Mouse (Mus musculus) ES-E14 (cell line): ENCODE measurements around the gene Robo2. TPM values are rescaled to one million over a fixed set of nuclear protein-coding genes. Genes with fewer than 3 reads are reported as not detected.

ENCODE experiments used
- DNase-seq: peaks from one replicate; pipeline ENCODE4 v3.0.0-alpha.2; 2013; ENCODE audit warnings: low read depth, low spot score
- H3K27ac ChIP-seq: 2 replicates; pipeline ENCODE4 v1.5.1; 2012; ENCODE audit warnings: low read depth, mild to moderate bottlenecking, low read length, moderate library complexity, mixed read lengths; ENCODE audit not compliant: poor library complexity, insufficient read depth, severe bottlenecking
- H3K36me3 ChIP-seq: 2 replicates; pipeline ENCODE4 v1.6.1; 2012; ENCODE audit warnings: mild to moderate bottlenecking, low read length, moderate library complexity, mixed read lengths; ENCODE audit not compliant: control insufficient read depth, poor library complexity, insufficient read depth, severe bottlenecking
- H3K4me1 ChIP-seq, 2 experiments: fragments of 150-350 bp in 1 of 2; sonication (generic) in 1 of 2; 2 replicates each; pipeline ENCODE4 v1.6.1; 2012; ENCODE audit warnings: low read length in 2 of 2, mild to moderate bottlenecking in 1 of 2, mixed read lengths in 1 of 2; ENCODE audit not compliant: control insufficient read depth in 2 of 2, insufficient read depth in 2 of 2, poor library complexity in 1 of 2
- H3K4me3 ChIP-seq, 2 experiments: fragments of 150-350 bp in 1 of 2; sonication (generic) in 1 of 2; 2 replicates each; pipeline ENCODE4 v1.5.1; 2012; ENCODE audit warnings: low read length in 2 of 2, low read depth in 1 of 2, mild to moderate bottlenecking in 1 of 2, mixed read lengths in 1 of 2; ENCODE audit not compliant: insufficient read depth in 1 of 2, poor library complexity in 1 of 2, severe bottlenecking in 1 of 2
- H3K9ac ChIP-seq: 2 replicates; pipeline ENCODE4 v1.6.1; 2012; ENCODE audit warnings: low read depth, mild to moderate bottlenecking, low read length, mixed read lengths; ENCODE audit not compliant: poor library complexity, insufficient read depth, severe bottlenecking
- H3K9me3 ChIP-seq: fragments of 150-350 bp; sonication (generic); 2 replicates; pipeline ENCODE4 v1.6.1; 2012; ENCODE audit warnings: low read depth, mild to moderate bottlenecking, low read length; ENCODE audit not compliant: control insufficient read depth, insufficient read depth
- CHD2 ChIP-seq: IDR thresholded peaks from 2 replicates; pipeline ENCODE4 v1.6.1; 2014; ENCODE audit warnings: mild to moderate bottlenecking, low read depth, low read length, inconsistent platforms
- HCFC1 ChIP-seq: IDR thresholded peaks from 2 replicates; pipeline ENCODE4 v1.6.1; 2012; ENCODE audit warnings: low read length, inconsistent platforms, borderline replicate concordance; ENCODE audit not compliant: insufficient read depth
- MAFK ChIP-seq: IDR thresholded peaks from 2 replicates; pipeline ENCODE4 v1.6.1; 2014; ENCODE audit warnings: mild to moderate bottlenecking, low read depth, low read length, inconsistent platforms; ENCODE audit not compliant: insufficient read depth
- ZC3H11A ChIP-seq: IDR thresholded peaks from 2 replicates; pipeline ENCODE4 v1.6.1; 2012; ENCODE audit warnings: low read depth, mild to moderate bottlenecking, inconsistent platforms, low read length, borderline replicate concordance
- ZNF384 ChIP-seq: IDR thresholded peaks from 2 replicates; pipeline ENCODE4 v1.6.1; 2012; ENCODE audit warnings: low read depth, low read length, inconsistent platforms
- in situ Hi-C, 2 experiments: fragments of 600-800 bp; cut with MboI; formaldehyde crosslinking; loops; one replicate each; pipeline ENCODE4 v1.15.1; 2025; ENCODE audit warnings: low sequenced_read_pairs in 2 of 2, inconsistent platforms in 1 of 2; ENCODE audit not compliant: unreplicated experiment in 2 of 2
- total RNA-seq: library from RNA; depleted of rRNA; stranded (reverse); fragments of 300-350 nt; gene quantifications from 2 replicates; pipeline ENCODE4 v1.2.3, GENCODE M21; 2012

Gene Robo2
- total RNA-seq, 1 experiment = 5.5 TPM

- in situ Hi-C loops = no loop called here
These were observed 555.8 kb downstream of the Robo2 start for GRCm38 (mm10) chr16:73855821-73856220.

More at GRCm38 (mm10) chr16:73855821-73856220, 555.8 kb downstream of the Robo2 start:
- DNase-seq = no peak
- Histone ChIP-seq H3K9ac (no peak overlapping the region), H3K4me3 (no peak overlapping the region), H3K4me1 (no peaks in the 10 kb centered on the region), H3K9me3 (no peaks in the 10 kb centered on the region), H3K36me3 (no peaks in the 10 kb centered on the region), H3K27ac (no peak overlapping the region)
- no peak for TF ChIP-seq CHD2
- TF ChIP-seq ZNF384 = no peak
- no peak for TF ChIP-seq MAFK
- no peak for TF ChIP-seq HCFC1
- TF ChIP-seq ZC3H11A = no peak
